Mouse (Mus musculus): ENCODE data around the gene Klhdc1. TPM values are rescaled to one million over a fixed set of nuclear protein-coding genes. Genes with fewer than 3 reads are reported as not detected.

Klhdc1 gene
- polyA plus RNA-seq, 1 experiment: 2.4 TPM

- TF ChIP-seq POLR2A (IDR thresholded peaks at IDR 0.05; ENCODE audit: low read depth, low read length) (no peak), CTCF (IDR thresholded peaks at IDR 0.05; ENCODE audit: extremely low read depth, insufficient read depth, insufficient read length, insufficient replicate concordance) (no peak)
- Histone ChIP-seq H3K4me3 (ENCODE audit: extremely low read depth, insufficient read depth, insufficient read length) (no peak overlapping the region), H3K4me1 (ENCODE audit: control insufficient read depth, insufficient read depth, insufficient read length) (no peaks in the 10 kb centered on the region), H3K36me3 (ENCODE audit: control insufficient read depth, insufficient read depth, low read length) (peaks cover 45% of the 10 kb centered on the region), H3K27me3 (ENCODE audit: control insufficient read depth, insufficient read depth, low read length) (no peaks in the 10 kb centered on the region), H3K27ac (ENCODE audit: insufficient read depth, low read length) (no peak overlapping the region)
- DNase-seq (ENCODE audit: low read depth in 1 of 2, low spot score in 2 of 2): no peak
Measured at GRCm38 (mm10) chr12:69318431-69318830, 77.5 kb downstream of the Klhdc1 start.

- Histone ChIP-seq H3K27me3 (ENCODE audit: control insufficient read depth, insufficient read depth, low read length) (no peaks in the 10 kb centered on the region), H3K4me1 (ENCODE audit: control insufficient read depth, insufficient read depth, insufficient read length) (no peaks in the 10 kb centered on the region), H3K27ac (ENCODE audit: insufficient read depth, low read length) (no peak overlapping the region), H3K36me3 (ENCODE audit: control insufficient read depth, insufficient read depth, low read length) (peaks cover 14% of the 10 kb centered on the region; the same call in 1 of the 2 replicates), H3K4me3 (ENCODE audit: extremely low read depth, insufficient read depth, insufficient read length) (no peak overlapping the region)
- TF ChIP-seq CTCF (IDR thresholded peaks at IDR 0.05; ENCODE audit: extremely low read depth, insufficient read depth, insufficient read length, insufficient replicate concordance): no peak
- TF ChIP-seq POLR2A (IDR thresholded peaks at IDR 0.05; ENCODE audit: low read depth, low read length): no peak
- DNase-seq (ENCODE audit: low read depth in 1 of 2, low spot score in 2 of 2): no peak
- 83% methylated on average over 3 of the region's 3 CpGs for WGBS
Measured at GRCm38 (mm10) chr12:69331187-69331586, 90.2 kb downstream of the Klhdc1 start.

DNA sequence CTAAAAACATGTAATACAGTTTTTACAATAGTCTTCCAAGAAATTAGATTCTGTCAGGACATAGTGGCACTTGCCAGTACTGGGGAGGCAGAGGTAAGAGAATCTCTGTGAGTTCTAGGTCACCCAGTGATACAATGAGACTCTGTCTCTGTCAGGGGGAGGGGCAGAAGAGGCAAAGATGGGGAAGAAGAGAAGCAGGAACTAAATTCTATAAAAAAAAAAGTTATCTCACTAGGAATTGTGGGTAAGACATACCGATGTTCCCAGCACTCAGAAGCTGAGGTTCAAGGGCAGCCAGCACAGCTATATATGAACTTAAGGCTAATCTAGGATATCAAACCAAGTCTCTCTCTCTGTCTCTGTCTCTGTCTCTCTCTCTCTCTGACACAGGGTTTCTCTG is 91.2 kb downstream of the Klhdc1 start:
- Histone ChIP-seq H3K27ac (ENCODE audit: insufficient read depth, low read length) (no peak overlapping the region), H3K36me3 (ENCODE audit: control insufficient read depth, insufficient read depth, low read length) (peaks cover 18% of the 10 kb centered on the region; the same call in 1 of the 2 replicates)
- 61% methylated on average over 1 of the region's 1 CpGs for WGBS

GRCm38 (mm10) chr12:69333547-69333946 is 92.6 kb downstream of the Klhdc1 start:
- Histone ChIP-seq H3K27me3 (ENCODE audit: control insufficient read depth, insufficient read depth, low read length) (no peaks in the 10 kb centered on the region), H3K27ac (ENCODE audit: insufficient read depth, low read length) (no peak overlapping the region), H3K36me3 (ENCODE audit: control insufficient read depth, insufficient read depth, low read length) (peaks cover 22% of the 10 kb centered on the region; the same call in 1 of the 2 replicates), H3K4me3 (ENCODE audit: extremely low read depth, insufficient read depth, insufficient read length) (no peak overlapping the region), H3K4me1 (ENCODE audit: control insufficient read depth, insufficient read depth, insufficient read length) (no peaks in the 10 kb centered on the region)
- DNase-seq (ENCODE audit: low read depth in 1 of 2, low spot score in 2 of 2): peak; percentile 15 to 28
- TF ChIP-seq POLR2A (IDR thresholded peaks at IDR 0.05; ENCODE audit: low read depth, low read length) (no peak), CTCF (IDR thresholded peaks at IDR 0.05; ENCODE audit: extremely low read depth, insufficient read depth, insufficient read length, insufficient replicate concordance) (peak; percentile 17; the same call in 1 of the 2 replicates)
- WGBS: 81% methylated on average over 2 of the region's 2 CpGs

More for the DNA sequence above, 91.2 kb downstream of the Klhdc1 start:
- no peak for DNase-seq (ENCODE audit: low read depth in 1 of 2, low spot score in 2 of 2)
- Histone ChIP-seq H3K27me3 (ENCODE audit: control insufficient read depth, insufficient read depth, low read length) (no peaks in the 10 kb centered on the region), H3K4me1 (ENCODE audit: control insufficient read depth, insufficient read depth, insufficient read length) (no peaks in the 10 kb centered on the region), H3K4me3 (ENCODE audit: extremely low read depth, insufficient read depth, insufficient read length) (no peak overlapping the region)
- no peak for TF ChIP-seq POLR2A (IDR thresholded peaks at IDR 0.05; ENCODE audit: low read depth, low read length)
- TF ChIP-seq CTCF (IDR thresholded peaks at IDR 0.05; ENCODE audit: extremely low read depth, insufficient read depth, insufficient read length, insufficient replicate concordance): no peak

Other genes starting within 250 kb of the Klhdc1 start
- gene Rps29, start 82.0 kb upstream of the Klhdc1 start, polyA plus RNA-seq (2012; rRNA removed): 1,903 and 2,009 TPM in 2 replicates
- gene Lrr1, start 72.4 kb upstream of the Klhdc1 start, polyA plus RNA-seq (2012; rRNA removed): 0.82 and 1.9 TPM in 2 replicates
- 75.1 and 98.9 TPM in 2 replicates for gene Rpl36al, start 57.1 kb upstream of the Klhdc1 start, polyA plus RNA-seq (2012; rRNA removed)
- 14.8 and 17.9 TPM in 2 replicates for gene Mgat2, start 57.0 kb upstream of the Klhdc1 start, polyA plus RNA-seq (2012; rRNA removed)
- 1.8 and 3.1 TPM in 2 replicates for gene Gm49383, start 44.1 kb upstream of the Klhdc1 start, polyA plus RNA-seq (2012; rRNA removed)
- gene Dnaaf2, start 42.7 kb upstream of the Klhdc1 start, polyA plus RNA-seq (2012; rRNA removed): 1.4 and 1.5 TPM in 2 replicates
- gene Gm49384, start 36.9 kb upstream of the Klhdc1 start, polyA plus RNA-seq (2012; rRNA removed): 0.25 and 0.47 TPM in 2 replicates
- gene Pole2, start 13.0 kb upstream of the Klhdc1 start, polyA plus RNA-seq (2012; rRNA removed): 4.2 and 4.4 TPM in 2 replicates
- gene Klhdc2, start 55.5 kb downstream of the Klhdc1 start, polyA plus RNA-seq (2012; rRNA removed): 19.1 and 30.5 TPM in 2 replicates
- 2.3 and 2.6 TPM in 2 replicates for gene Nemf, start 116.0 kb downstream of the Klhdc1 start, polyA plus RNA-seq (2012; rRNA removed)
- gene Arf6, start 131.0 kb downstream of the Klhdc1 start, polyA plus RNA-seq (2012; rRNA removed): 182 and 253 TPM in 2 replicates
- gene Gm9887, start 131.3 kb downstream of the Klhdc1 start, polyA plus RNA-seq (2012; rRNA removed): 3.0 and 5.6 TPM in 2 replicates

Measured in spleen, adult 2 months (tissue).